Mouse (Mus musculus) intestine, embryonic 16.5 days (tissue): ENCODE measurements around the gene Cbx7. TPM values are rescaled to one million over a fixed set of nuclear protein-coding genes. Genes with fewer than 3 reads are reported as not detected.

Experiments used
- microRNA-seq: library from miRNA; unstranded; fragments of <30 nt; microRNA quantifications from one replicate; pipeline ENCODE4, GENCODE M21; 2016
- polyA plus RNA-seq: library from polyadenylated mRNA; unstranded; fragments of >200 nt; fragmentation: Nextera tagmentation; extraction: Ambion mirVana; gene quantifications from 2 replicates; pipeline ENCODE4 v1.2.1, GENCODE M21; 2015

The Cbx7 gene
- polyA plus RNA-seq, 1 experiment from 2014 or later = 3.7 TPM

Small RNAs within 50 kb of the gene (microRNA-seq; reads per million reads assigned to microRNA genes)
- 1.1 reads per million for gene Mir7213

Other genes starting within 250 kb of the Cbx7 start
- 2.8 and 3.3 TPM in 2 replicates for gene Sun2, start 228.6 kb downstream of the Cbx7 start, polyA plus RNA-seq
- 38.8 and 43.0 TPM in 2 replicates for gene Dnal4, start 193.3 kb downstream of the Cbx7 start, polyA plus RNA-seq
- gene Nptxr, start 166.4 kb downstream of the Cbx7 start, polyA plus RNA-seq = 1.3 and 1.8 TPM in 2 replicates
- gene Npcd, start 136.9 kb downstream of the Cbx7 start, polyA plus RNA-seq = not detected in 2 replicates
- 31.4 and 31.6 TPM in 2 replicates for gene Cbx6, start 136.4 kb downstream of the Cbx7 start, polyA plus RNA-seq
- 12.9 and 16.2 TPM in 2 replicates for gene Apobec3, start 79.5 kb downstream of the Cbx7 start, polyA plus RNA-seq
- 7.0 and 8.3 TPM in 2 replicates for gene Pdgfb, start 43.9 kb upstream of the Cbx7 start, polyA plus RNA-seq
- gene Syngr1, start 120.2 kb upstream of the Cbx7 start, polyA plus RNA-seq = 15.2 and 16.0 TPM in 2 replicates
- gene Rpl3, start 120.7 kb upstream of the Cbx7 start, polyA plus RNA-seq = 1,018 and 1,133 TPM in 2 replicates
- gene Tab1, start 162.0 kb upstream of the Cbx7 start, polyA plus RNA-seq = 28.2 and 29.6 TPM in 2 replicates
- 14.8 and 19.7 TPM in 2 replicates for gene Mgat3, start 202.6 kb upstream of the Cbx7 start, polyA plus RNA-seq